Mouse (Mus musculus): ENCODE data around the gene Clec16a.

Gene Clec16a

GRCm38 (mm10) chr16:10640041-10640440 is 94.9 kb downstream of the Clec16a start:
- POLR2A ChIA-PET, result interaction anchor here in 3 of 4 experiments (0.6 to 2.7 kb wide), 13 partner anchors 10 to 146 kb away, joined by 3 to 11 read pairs (median 4); partner anchors contain the start of gene Socs1 (in 2 of the 3)
- CTCF ChIA-PET, result interaction anchor here (0.5 to 2.6 kb wide), 54 partner anchors 9 to 241 kb away, joined by 3 to 18 read pairs (median 4); partner anchors contain the start of genes Socs1 (in 3 of the 4), Tnp2 (in 2 of the 4), Dexi (in 1 of the 4) and Prm3 (in 1 of the 4)

DNA sequence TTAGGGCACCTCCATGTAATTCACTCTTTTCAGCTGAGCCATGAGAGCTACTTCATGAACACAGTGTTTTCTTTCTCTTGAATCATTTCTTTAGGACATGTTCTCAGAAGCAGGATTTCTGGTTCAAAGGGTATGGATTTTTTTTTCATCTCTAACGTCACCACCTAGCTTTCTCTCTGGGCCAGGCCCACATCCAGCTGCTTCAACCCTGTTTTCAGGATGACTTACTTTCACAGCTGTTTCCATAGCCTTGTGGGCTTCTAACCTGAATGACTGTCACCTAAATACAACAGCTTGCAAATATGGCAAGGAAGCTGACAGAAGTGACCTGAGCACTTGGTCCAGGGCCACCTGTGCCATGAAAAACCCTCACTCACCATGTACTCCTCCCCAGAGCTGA is 96.0 kb downstream of the Clec16a start:
- ChIA-PET CTCF (interaction anchor here (0.8 to 2.6 kb wide), 13 partner anchors 14 to 150 kb away, joined by 3 to 18 read pairs (median 6); partner anchors contain the start of genes Socs1 (in 2 of the 4), Prm3 (in 1 of the 4) and Tnp2 (in 1 of the 4)), POLR2A (interaction anchor here in 3 of 4 experiments (1.4 to 2.7 kb wide), 4 partner anchors 13 to 205 kb away, joined by 3 to 11 read pairs (median 6); partner anchors contain the start of gene Socs1 (in 2 of the 3))

DNA sequence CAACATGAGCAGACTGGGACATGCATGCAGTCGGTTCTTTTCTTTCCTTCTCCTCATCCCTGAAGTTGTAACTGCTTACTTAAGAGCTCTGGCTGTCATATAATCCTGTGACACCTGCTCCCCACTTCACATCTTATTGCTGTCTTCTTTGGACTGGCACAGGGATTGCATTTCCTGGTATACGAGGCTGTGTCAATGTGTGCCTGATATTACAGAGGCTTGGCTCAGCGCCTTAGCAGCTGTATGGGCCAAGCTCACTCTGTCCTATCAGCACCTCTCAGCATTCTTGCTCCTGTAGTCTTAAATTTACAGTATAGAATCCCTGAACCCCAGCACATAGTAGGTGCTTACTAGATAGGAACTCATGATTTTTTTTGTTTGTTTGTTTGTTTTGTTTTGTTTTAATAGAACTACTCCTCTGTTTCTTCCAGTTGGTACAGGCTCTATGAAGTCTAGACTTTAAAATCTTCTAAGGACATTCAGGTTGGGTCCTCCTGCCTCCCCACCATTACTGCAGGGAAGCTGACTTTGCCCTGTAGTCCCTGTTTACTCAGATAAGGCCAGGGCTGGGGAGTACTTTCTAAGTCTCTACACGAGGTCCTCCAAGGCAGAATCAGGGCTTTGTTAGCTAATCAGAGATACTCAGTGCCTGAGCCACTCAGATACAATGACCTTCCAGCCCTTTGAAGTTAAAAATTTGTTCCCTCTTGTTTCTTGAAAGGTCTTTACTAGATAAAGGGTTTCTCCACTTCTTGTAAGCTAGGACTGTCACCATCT is 97.9 kb downstream of the Clec16a start:
- CTCF ChIA-PET, result interaction anchor here in 1 of 4 experiments (1.5 to 1.7 kb wide), 2 partner anchors 15 to 145 kb away, joined by 4 to 5 read pairs; partner anchors contain the start of gene Tnp2
- POLR2A ChIA-PET, result interaction anchor here in 1 of 4 experiments (0.7 kb wide), 1 partner anchor 15 kb away, joined by 3 read pairs; no protein-coding TSS in a partner anchor

DNA sequence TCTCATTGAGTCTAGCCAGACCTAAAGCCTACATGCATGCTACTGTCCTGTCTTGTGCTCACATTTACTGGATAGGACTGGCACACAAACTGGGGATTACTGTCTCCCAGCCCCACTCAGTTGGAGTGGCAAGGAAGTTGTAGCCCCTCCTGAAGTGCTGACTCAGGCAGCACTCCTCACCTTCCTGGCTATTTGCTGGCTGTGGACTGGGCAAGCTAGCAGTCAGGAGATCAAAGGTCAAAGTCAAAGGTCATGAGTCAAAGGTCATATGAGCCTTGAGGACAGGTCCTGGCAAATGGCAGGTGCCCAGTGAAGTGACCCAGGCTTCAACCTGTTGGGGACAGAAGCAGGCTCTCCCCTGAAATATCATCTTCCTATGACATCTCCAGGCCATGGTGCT is 99.1 kb downstream of the Clec16a start:
- CTCF ChIA-PET, result no interaction called here
- POLR2A ChIA-PET, result no interaction called here

DNA sequence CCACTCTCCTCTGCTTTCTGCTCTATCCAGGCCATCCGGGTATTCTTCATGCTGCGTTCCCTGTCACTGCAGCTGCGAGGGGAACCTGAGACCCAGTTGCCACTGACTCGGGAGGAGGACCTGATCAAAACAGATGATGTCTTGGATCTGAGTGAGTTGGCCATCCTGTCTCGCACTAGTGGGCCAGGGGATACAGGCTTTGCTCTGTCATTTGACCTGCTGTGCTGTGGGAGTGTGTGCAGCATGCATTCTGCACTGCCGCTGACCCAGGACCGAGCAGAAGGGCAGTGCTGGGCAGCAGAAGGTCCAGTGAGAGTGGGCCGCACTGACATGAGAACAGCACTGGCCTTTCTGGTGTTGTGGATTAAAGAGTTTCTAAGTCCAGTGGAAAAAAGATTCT is 99.6 kb downstream of the Clec16a start:
- ChIA-PET POLR2A (no interaction called here), CTCF (no interaction called here)

GRCm38 (mm10) chr16:10651804-10652203 is 106.7 kb downstream of the Clec16a start:
- CTCF ChIA-PET, result interaction anchor here in 1 of 4 experiments (1.4 kb wide), 1 partner anchor 14 kb away, joined by 4 read pairs; no protein-coding TSS in a partner anchor
- POLR2A ChIA-PET, result interaction anchor here in 1 of 4 experiments (0.6 kb wide), 1 partner anchor 493 kb away, joined by 3 read pairs; no protein-coding TSS in a partner anchor

DNA sequence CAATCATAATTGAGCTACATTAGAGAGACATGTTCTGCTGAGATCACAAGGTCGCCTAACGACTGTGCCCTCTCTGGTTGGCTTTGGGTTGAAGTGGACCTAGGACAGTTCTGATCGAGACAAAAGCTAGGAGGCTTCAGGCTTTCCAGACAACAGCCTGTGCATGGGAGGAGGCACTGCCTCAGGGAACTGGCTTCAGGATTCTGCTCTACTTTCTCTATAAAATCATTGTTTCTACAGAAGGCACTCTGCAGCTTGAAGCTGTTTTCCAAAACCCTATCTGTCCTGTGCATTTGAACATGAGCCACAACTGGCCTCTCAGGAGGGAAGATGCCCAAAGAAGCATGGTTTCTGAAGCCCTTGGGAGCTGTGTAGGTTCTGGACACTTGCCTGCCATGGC is 107.8 kb downstream of the Clec16a start:
- POLR2A ChIA-PET, result no interaction called here
- CTCF ChIA-PET, result interaction anchor here in 2 of 4 experiments (0.8 to 1.6 kb wide), 3 partner anchors 13 kb away, joined by 4 to 6 read pairs (median 4); no protein-coding TSS in a partner anchor

DNA sequence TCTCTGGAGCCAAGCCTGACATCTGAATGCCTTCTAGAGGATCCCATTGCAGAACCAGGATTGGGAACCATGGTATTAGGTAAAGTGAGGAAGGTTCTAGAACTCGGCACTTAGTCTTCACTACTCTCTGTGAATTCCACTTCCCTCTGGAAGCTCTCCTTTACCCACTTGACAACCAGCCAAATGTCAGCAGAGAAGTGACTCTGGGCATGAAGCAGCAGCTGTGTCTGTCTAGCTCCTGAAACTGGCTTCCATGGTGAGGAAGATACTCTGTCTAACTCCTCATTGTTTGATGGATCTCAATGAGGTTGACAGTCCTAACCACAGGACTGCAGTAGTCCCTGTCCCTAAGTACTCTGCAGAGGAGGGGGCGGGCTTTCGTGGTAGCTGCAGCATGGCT is 110.1 kb downstream of the Clec16a start:
- CTCF ChIA-PET, result interaction anchor here in 3 of 4 experiments (0.6 to 3.6 kb wide), 3 partner anchors 15 to 17 kb away, joined by 5 to 12 read pairs (median 6); no protein-coding TSS in a partner anchor
- POLR2A ChIA-PET, result interaction anchor here in 2 of 4 experiments (0.9 to 1.5 kb wide), 4 partner anchors 15 to 87 kb away, joined by 3 to 4 read pairs (median 3); no protein-coding TSS in a partner anchor

- ChIA-PET CTCF (interaction anchor here in 2 of 4 experiments (1.1 to 3.6 kb wide), 3 partner anchors 10 to 16 kb away, joined by 5 to 12 read pairs (median 5); no protein-coding TSS in a partner anchor), POLR2A (interaction anchor here in 2 of 4 experiments (0.9 to 1.5 kb wide), 3 partner anchors 16 to 86 kb away, joined by 3 to 4 read pairs (median 3); no protein-coding TSS in a partner anchor)
Observed at GRCm38 (mm10) chr16:10655926-10656325, 110.8 kb downstream of the Clec16a start.

- POLR2A ChIA-PET, result interaction anchor here in 3 of 4 experiments (0.7 to 1.5 kb wide), 6 partner anchors 8 to 248 kb away, joined by 3 to 5 read pairs (median 3); no protein-coding TSS in a partner anchor
- CTCF ChIA-PET, result interaction anchor here (0.5 to 3.6 kb wide), 8 partner anchors 9 to 131 kb away, joined by 3 to 12 read pairs (median 5); no protein-coding TSS in a partner anchor
Observed at GRCm38 (mm10) chr16:10656461-10656860, 111.3 kb downstream of the Clec16a start.

DNA sequence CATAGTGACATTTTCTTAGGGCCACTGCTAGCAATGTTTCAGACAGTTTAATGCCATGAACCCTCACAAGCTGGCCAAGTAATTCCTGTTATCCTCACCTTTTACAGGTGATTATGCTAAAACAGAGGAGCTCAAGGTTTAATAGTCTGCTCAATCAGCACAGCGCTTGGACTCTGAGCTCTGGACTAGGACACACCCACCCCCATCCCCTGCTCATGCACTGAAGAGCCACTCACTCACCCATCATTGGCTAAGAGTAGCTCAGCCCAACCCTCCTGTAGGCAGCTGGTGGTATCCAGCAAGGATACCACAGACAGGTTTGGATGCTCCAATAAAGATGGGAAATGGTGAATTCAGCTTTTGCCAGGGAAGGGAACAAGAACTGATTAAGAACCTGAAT is 111.8 kb downstream of the Clec16a start:
- ChIA-PET POLR2A (interaction anchor here in 2 of 4 experiments (0.7 to 1.3 kb wide), 6 partner anchors 9 to 248 kb away, joined by 3 to 5 read pairs (median 3); no protein-coding TSS in a partner anchor), CTCF (interaction anchor here (0.5 to 3.6 kb wide), 8 partner anchors 9 to 131 kb away, joined by 3 to 12 read pairs (median 5); no protein-coding TSS in a partner anchor)

DNA sequence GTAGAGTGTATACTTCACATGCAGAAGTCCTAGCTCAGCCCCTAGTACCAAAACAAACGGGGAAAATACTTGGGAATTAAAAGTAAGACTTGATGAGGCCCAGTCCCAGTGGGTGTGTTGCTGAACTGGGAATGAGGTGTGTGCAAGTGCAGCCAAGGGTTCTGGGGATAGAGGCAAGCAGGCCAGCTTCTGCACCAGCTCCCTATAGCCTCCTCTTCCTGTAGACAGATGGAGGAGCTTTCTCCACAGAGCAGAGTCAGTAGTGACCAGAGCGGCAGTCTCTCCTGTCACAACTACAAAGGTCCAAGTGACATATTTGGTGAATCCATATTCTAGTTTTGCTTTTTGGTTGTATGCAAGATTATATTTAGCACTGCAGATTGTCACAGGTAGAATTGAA is 114.1 kb downstream of the Clec16a start:
- POLR2A ChIA-PET, result interaction anchor here in 1 of 4 experiments (0.5 to 0.9 kb wide), 2 partner anchors 22 to 192 kb away, joined by 3 read pairs; no protein-coding TSS in a partner anchor
- CTCF ChIA-PET, result interaction anchor here in 1 of 4 experiments (0.7 kb wide), 1 partner anchor 19 kb away, joined by 3 read pairs; no protein-coding TSS in a partner anchor

GRCm38 (mm10) chr16:10660526-10660925 is 115.4 kb downstream of the Clec16a start:
- ChIA-PET POLR2A (no interaction called here), CTCF (interaction anchor here in 1 of 4 experiments (1.9 kb wide), 1 partner anchor 20 kb away, joined by 6 read pairs; no protein-coding TSS in a partner anchor)

GRCm38 (mm10) chr16:10661385-10661784 is 116.2 kb downstream of the Clec16a start:
- POLR2A ChIA-PET, result interaction anchor here in 1 of 4 experiments (0.9 to 1.6 kb wide), 2 partner anchors 9 to 12 kb away, joined by 3 read pairs; no protein-coding TSS in a partner anchor

DNA sequence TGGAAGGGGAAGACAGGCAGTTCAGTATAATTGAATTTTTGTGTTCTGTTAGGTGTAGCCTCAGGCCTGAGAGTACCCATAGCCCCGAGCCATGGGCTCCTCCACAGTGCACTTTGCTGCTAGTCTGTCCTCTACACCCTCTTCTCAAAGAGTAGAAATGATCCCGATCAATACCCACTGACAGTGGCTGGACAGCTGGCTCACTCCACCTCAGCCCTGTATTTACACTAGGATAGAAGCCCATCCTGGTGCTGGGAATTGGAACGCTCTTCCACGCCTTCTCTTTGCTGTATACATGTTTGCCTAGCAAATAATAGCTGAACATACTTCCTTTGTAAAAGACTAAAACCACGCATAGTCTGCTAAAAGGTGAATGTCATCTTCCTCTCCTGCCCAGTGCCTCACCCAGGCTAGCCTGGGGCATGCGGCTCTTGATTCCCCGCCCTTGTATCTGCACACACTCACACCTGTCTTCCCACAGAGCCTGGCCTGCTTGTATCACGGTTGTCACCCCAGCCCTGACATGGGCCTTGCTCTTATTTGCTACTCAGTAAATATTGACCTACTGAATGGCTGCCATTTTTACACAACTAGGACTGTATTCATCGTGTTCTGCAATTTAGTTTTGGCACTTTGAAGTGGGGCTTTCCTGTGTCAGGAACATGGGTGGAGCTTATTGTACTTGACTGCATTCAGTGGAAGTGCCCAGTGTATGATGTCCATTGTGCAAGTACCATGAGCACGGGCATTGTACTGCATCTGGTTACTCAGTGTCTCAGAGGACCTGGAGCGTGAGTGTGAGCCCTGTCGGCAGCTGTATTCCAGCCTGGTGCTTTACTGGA is 119.0 kb downstream of the Clec16a start:
- POLR2A ChIA-PET, result interaction anchor here in 1 of 4 experiments (0.5 to 0.9 kb wide), 3 partner anchors 10 to 314 kb away, joined by 3 to 4 read pairs (median 3); no protein-coding TSS in a partner anchor
- CTCF ChIA-PET, result interaction anchor here in 2 of 4 experiments (0.6 to 1.3 kb wide), 5 partner anchors 20 to 202 kb away, joined by 3 to 5 read pairs (median 3); no protein-coding TSS in a partner anchor

More at GRCm38 (mm10) chr16:10661385-10661784, 116.2 kb downstream of the Clec16a start:
- CTCF ChIA-PET, result interaction anchor here in 3 of 4 experiments (0.6 to 1.9 kb wide), 3 partner anchors 21 to 139 kb away, joined by 3 to 6 read pairs (median 3); no protein-coding TSS in a partner anchor

- CTCF ChIA-PET, result interaction anchor here (0.6 to 2.1 kb wide), 18 partner anchors 8 to 846 kb away, joined by 3 to 7 read pairs (median 3); no protein-coding TSS in a partner anchor
Observed at GRCm38 (mm10) chr16:10664921-10665894, 120.1 kb downstream of the Clec16a start.

More at GRCm38 (mm10) chr16:10664921-10665894, 120.1 kb downstream of the Clec16a start:
- POLR2A ChIA-PET, result interaction anchor here in 3 of 4 experiments (0.6 to 1.6 kb wide), 10 partner anchors 11 to 253 kb away, joined by 3 to 9 read pairs (median 3); no protein-coding TSS in a partner anchor
